Mouse (Mus musculus) bone marrow, adult 2 months (tissue): ENCODE results near the gene Ssh2.

ENCODE experiments used
- CTCF ChIP-seq: fragments of 200-500 bp; IDR thresholded peaks from 2 replicates; pipeline ENCODE4 v1.5.1; 2011; ENCODE audit warnings: low read length, control low read depth; ENCODE audit not compliant: control insufficient read depth, insufficient read depth
- POLR2A ChIP-seq: fragments of 200-500 bp; IDR thresholded peaks from 2 replicates; pipeline ENCODE4 v1.6.1; 2011; ENCODE audit warnings: low read depth, mild to moderate bottlenecking, control low read depth, low read length, borderline replicate concordance; ENCODE audit not compliant: control insufficient read depth

DNA sequence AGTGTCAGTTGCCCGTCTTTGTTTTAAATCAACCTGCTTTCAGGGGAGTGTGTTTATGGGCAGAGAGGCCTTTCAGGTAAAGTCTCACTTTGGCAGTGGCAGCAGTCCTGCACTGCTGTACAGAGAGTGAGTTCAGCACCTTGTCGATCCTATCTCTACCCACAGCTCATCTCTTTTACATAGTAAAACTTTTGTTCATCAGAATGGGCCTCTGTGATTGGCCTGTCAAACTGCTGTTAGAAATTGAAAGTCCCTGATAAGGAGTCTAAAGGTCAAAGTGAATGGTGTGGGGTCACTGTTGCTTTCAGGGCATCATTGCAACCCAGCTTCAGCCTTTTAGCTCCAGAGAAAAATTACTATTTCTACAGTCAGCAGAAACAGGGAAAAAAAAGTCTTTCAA, 147.4 kb downstream of the Ssh2 start:
- TF ChIP-seq CTCF, result no peak
- TF ChIP-seq POLR2A, result no peak
